Mouse (Mus musculus) limb, embryonic 10.5 days (tissue): ENCODE data around the gene Wipf3. TPM values are rescaled to one million over a fixed set of nuclear protein-coding genes. Genes with fewer than 3 reads are reported as not detected.

ENCODE experiments used
- DNase-seq: peaks from one replicate; pipeline ENCODE4 v3.0.0-alpha.2; 2017; ENCODE audit warnings: low spot score
- H3K27ac ChIP-seq: fragments of 300-500 bp; sonication (generic); 2 replicates; pipeline ENCODE4 v1.5.1; 2016; ENCODE audit warnings: mild to moderate bottlenecking
- H3K27me3 ChIP-seq: fragments of 300-500 bp; sonication (generic); 2 replicates; pipeline ENCODE4 v1.6.1; 2016; ENCODE audit warnings: low read depth, mild to moderate bottlenecking; ENCODE audit not compliant: poor library complexity, severe bottlenecking
- H3K36me3 ChIP-seq: fragments of 300-500 bp; sonication (generic); 2 replicates; pipeline ENCODE4 v1.6.1; 2016; ENCODE audit warnings: mild to moderate bottlenecking, moderate library complexity
- H3K4me1 ChIP-seq: fragments of 300-500 bp; sonication (generic); 2 replicates; pipeline ENCODE4 v1.6.1; 2016
- H3K4me3 ChIP-seq: fragments of 300-500 bp; sonication (generic); 2 replicates; pipeline ENCODE4 v1.5.1; 2016; ENCODE audit warnings: mild to moderate bottlenecking, moderate library complexity
- H3K9me3 ChIP-seq: fragments of 300-500 bp; sonication (generic); replicated peaks from 2 replicates; pipeline ENCODE4 v1.6.1; 2016; ENCODE audit warnings: mild to moderate bottlenecking
- WGBS: fragments of 180-500 bp; shearing (Covaris S2); methylation state at CpG from one replicate; pipeline ENCODE4 v1.1.7; 2016; 5-methylcytosine and 5-hydroxymethylcytosine counted together
- polyA plus RNA-seq: library from polyadenylated mRNA; unstranded; fragments of >200 nt; fragmentation: Nextera tagmentation; extraction: Ambion mirVana; gene quantifications from 2 replicates; pipeline ENCODE4 v1.2.1, GENCODE M21; 2016

Gene Wipf3
- polyA plus RNA-seq, 1 experiment from 2014 or later = 1.0 TPM

DNA sequence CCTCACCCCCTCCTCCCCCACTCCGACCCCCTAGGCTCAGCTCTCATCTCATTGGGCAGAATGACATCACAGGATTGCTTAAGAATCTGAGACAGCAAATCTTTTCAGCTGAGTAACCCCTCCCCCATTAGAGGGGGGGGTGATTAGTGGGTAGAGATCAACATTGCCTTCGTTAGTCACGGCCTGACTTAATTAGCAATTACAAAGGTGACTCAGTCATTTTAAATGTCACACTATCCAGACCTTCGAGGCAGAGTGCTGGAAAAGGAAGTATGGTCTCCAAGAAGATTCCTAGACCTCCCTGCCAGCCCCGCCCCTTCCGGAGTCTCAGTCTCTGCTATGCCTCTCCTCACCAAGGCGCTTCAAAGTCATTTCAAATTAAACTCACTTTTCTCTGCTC lies 6.3 kb downstream of the Wipf3 start:
- DNase-seq = no peak
- 53% methylated on average over 7 of the region's 7 CpGs for WGBS

DNA sequence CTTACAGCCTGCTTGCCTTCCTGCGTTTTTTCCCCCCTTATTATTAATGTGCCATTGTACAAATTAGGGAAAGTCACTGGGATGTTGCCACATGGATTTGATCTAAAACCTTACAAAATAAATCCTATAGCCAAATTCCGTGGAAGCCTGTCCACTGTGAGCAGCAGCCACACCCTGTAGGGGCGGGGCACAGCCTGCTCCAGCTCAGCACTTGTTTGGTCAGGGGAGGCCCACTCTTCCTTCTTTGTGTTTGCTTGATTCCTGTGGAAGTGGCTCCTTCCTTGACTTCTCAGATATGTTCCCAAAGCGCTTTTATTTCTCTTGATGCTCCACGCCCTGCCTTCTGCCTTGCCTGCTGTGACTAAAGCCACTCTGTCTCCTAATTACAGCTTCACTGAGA lies 6.9 kb downstream of the Wipf3 start:
- H3K36me3 ChIP-seq = no peaks in the 10 kb centered on the region
- 75% methylated on average over 5 of the region's 5 CpGs for WGBS
- H3K27ac ChIP-seq = no peak overlapping the region
- no peak for DNase-seq
- peaks cover 19% of the 10 kb centered on the region for H3K4me1 ChIP-seq
- peaks cover 14% of the 10 kb centered on the region for H3K27me3 ChIP-seq
- H3K9me3 ChIP-seq = no peaks in the 10 kb centered on the region
- no peak overlapping the region for H3K4me3 ChIP-seq

More for the DNA sequence above, 6.3 kb downstream of the Wipf3 start:
- no peaks in the 10 kb centered on the region for H3K9me3 ChIP-seq
- H3K4me1 ChIP-seq = peaks cover 19% of the 10 kb centered on the region
- no peak overlapping the region for H3K27ac ChIP-seq
- no peaks in the 10 kb centered on the region for H3K36me3 ChIP-seq
- no peak overlapping the region for H3K4me3 ChIP-seq
- peaks cover 20% of the 10 kb centered on the region for H3K27me3 ChIP-seq

DNA sequence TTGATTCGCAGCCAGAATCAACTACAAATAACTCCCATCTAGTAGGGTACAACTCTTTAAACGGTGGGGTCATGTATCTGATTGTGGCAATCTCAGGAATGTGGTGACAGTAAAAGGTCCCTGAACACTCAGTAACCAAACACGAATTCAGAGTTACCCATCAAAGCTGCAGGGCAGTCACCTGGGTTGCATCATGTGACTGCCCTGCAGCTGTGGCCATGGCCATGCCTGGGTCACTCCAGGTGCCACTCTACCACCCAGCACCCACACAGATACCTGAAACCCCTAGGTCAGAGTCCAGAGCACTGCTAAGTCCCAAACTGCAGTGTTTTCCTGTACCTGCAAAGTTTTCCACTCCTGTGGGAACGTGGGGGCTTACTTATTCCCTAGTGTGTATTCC lies 9.1 kb downstream of the Wipf3 start:
- H3K4me1 ChIP-seq = peaks cover 19% of the 10 kb centered on the region
- 75% methylated on average over 4 of the region's 4 CpGs for WGBS
- no peak overlapping the region for H3K4me3 ChIP-seq
- H3K36me3 ChIP-seq = no peaks in the 10 kb centered on the region
- DNase-seq = no peak
- no peaks in the 10 kb centered on the region for H3K27me3 ChIP-seq
- no peak overlapping the region for H3K27ac ChIP-seq
- H3K9me3 ChIP-seq = no peaks in the 10 kb centered on the region

DNA sequence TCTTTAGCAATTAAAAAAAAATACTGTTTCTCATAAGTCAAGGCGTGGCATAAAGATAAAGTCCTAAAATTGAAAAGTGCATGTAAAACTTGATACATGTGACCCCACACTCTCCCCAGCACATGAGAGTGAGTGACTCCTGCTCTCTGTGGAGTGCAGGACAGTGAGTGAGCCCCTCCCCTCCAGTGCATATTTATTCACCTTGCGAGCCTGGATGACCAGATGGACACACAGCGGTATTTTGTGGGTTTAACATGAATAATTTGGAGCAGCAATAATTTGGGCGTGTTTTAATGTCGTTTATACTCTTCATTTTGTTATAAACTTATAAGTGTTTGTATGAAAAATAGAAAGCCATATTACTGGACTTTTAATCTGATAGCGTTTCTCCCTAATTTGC lies 11.3 kb downstream of the Wipf3 start:
- DNase-seq = no peak
- H3K36me3 ChIP-seq = no peaks in the 10 kb centered on the region
- 93% methylated on average over 6 of the region's 6 CpGs for WGBS
- H3K27me3 ChIP-seq = no peaks in the 10 kb centered on the region
- H3K9me3 ChIP-seq = no peaks in the 10 kb centered on the region
- peaks cover 34% of the 10 kb centered on the region for H3K4me1 ChIP-seq
- H3K27ac ChIP-seq = no peak overlapping the region
- H3K4me3 ChIP-seq = no peak overlapping the region

DNA sequence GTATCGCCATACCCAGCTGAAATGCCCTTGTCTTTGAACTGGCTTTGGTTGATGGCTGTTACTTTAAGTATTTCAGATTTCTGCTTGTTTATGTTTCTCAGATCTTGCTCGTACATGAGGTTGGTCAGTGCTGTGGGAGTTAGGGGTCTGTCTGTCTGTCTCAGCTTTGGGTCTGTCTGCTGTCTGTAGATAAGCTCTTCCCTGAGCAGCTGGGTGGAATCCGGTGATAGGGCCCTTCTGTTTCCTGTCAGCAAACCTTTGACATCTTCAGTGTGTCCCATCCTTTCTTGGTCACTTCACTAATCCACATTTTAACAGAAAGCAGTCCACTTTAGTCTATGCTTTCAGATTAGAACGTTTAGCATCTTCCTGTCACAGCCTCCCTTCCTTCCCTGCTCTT lies 14.3 kb downstream of the Wipf3 start:
- no peaks in the 10 kb centered on the region for H3K27me3 ChIP-seq
- H3K27ac ChIP-seq = no peak overlapping the region
- DNase-seq = no peak
- H3K4me3 ChIP-seq = no peak overlapping the region
- WGBS = 68% methylated on average over 4 of the region's 4 CpGs
- H3K9me3 ChIP-seq = no peaks in the 10 kb centered on the region
- H3K4me1 ChIP-seq = peaks cover 32% of the 10 kb centered on the region
- no peaks in the 10 kb centered on the region for H3K36me3 ChIP-seq

DNA sequence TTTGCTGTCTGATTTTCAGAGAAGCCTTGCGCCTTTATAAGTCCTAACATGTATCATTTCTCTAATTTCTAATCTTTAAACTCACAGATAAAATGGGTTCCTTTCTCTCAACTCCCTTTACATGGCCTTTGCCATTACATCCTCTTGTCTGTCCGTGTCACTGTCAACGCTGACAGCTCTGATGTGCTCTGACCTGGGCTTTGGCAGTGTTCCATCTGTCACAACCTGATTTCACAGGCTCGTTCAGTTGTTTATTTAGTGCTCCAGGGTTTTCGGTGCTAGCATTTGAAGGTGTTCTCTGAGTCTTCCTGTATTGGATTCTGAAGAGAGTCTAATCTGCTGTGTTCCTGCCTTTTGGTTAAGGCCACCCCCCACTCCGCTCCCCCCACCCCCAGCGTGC lies 14.7 kb downstream of the Wipf3 start:
- H3K4me3 ChIP-seq = no peak overlapping the region
- peaks cover 30% of the 10 kb centered on the region for H3K4me1 ChIP-seq
- H3K27ac ChIP-seq = 0 out of 2 replicates have a peak overlapping the region, but pooled peaks have one; percentile 68
- no peak for DNase-seq
- 75% methylated on average over 7 of the region's 7 CpGs for WGBS
- no peaks in the 10 kb centered on the region for H3K9me3 ChIP-seq
- H3K36me3 ChIP-seq = no peaks in the 10 kb centered on the region
- H3K27me3 ChIP-seq = no peaks in the 10 kb centered on the region

DNA sequence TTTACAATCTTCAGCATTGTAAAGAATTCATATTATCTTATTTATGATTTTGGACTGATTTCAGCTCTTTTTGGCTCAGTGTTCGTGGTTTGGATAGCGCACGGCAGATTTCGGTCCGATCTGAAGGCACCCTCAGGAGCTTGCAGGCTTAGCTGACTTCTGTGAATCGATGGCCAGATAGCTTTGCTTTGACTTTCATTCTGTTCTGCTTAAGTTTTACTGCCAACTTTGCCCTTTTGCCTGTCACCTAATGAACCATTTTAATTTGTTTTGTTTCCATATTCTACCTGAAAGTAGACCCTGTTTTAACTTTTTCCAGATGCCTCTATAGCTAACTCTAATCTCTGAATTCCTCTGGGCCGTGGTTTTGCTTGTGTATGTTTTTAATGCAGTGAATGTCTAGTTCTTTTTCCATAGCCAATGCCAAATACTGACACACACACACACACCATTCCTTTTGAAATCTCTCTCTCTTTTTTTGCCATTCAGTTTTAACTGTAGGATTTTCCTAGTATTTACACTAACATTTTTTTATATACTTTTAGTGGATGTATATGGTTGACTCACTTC lies 15.9 kb downstream of the Wipf3 start:
- Histone ChIP-seq H3K4me1 (peaks cover 27% of the 10 kb centered on the region), H3K36me3 (no peaks in the 10 kb centered on the region), H3K9me3 (no peaks in the 10 kb centered on the region), H3K27me3 (no peaks in the 10 kb centered on the region), H3K4me3 (no peak overlapping the region), H3K27ac (peak overlapping the region; percentile 68; the same call in 1 of the 2 replicates)
- 35% methylated on average over 7 of the region's 7 CpGs for WGBS
- no peak for DNase-seq

DNA sequence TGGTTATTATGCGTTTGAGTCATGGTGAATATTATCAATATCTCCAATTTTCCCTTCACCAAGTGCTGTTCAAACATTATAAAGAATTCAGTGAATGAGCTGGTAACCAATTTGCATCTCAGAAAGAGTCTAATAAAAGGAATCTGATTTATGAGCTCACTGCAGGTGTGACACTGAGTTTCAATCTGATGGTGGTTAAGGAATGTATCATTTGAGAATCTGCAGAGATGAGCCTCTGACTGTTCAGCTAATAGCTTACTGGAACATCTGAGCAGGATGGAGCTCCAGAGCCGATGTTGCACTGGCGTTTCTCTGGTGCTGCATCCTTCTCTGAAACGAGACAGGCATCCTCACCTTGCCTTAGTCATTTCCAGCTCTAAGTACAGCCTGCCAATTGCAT lies 17.9 kb downstream of the Wipf3 start:
- no peak overlapping the region for H3K27ac ChIP-seq
- no peaks in the 10 kb centered on the region for H3K36me3 ChIP-seq
- H3K4me3 ChIP-seq = no peak overlapping the region
- H3K27me3 ChIP-seq = no peaks in the 10 kb centered on the region
- WGBS = 84% methylated on average over 4 of the region's 4 CpGs
- H3K4me1 ChIP-seq = peaks cover 27% of the 10 kb centered on the region
- no peak for DNase-seq
- H3K9me3 ChIP-seq = no peaks in the 10 kb centered on the region

DNA sequence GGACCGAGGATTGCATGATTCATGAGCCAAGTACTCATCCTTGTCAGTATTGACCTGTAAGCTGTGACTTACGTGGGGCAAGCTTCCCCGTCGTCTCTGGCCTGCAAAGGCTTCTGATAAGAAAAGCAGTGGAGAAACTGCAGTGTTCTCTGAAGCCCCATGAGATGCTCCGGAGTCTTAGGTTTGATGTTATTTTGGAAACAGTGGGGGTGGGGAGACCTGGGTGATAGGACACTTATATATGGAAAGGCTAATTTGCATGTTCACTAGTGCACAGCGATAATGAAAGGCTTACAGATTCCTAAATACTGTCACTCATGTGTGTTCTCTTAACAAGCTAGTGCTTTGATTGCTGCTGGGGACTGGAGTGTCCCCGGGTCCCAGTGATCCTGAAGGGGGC lies 30.3 kb downstream of the Wipf3 start:
- Histone ChIP-seq H3K9me3 (no peaks in the 10 kb centered on the region), H3K36me3 (no peaks in the 10 kb centered on the region), H3K27ac (no peak overlapping the region), H3K4me1 (no peaks in the 10 kb centered on the region), H3K4me3 (no peak overlapping the region), H3K27me3 (no peaks in the 10 kb centered on the region)
- DNase-seq = no peak
- WGBS = 72% methylated on average over 7 of the region's 7 CpGs

DNA sequence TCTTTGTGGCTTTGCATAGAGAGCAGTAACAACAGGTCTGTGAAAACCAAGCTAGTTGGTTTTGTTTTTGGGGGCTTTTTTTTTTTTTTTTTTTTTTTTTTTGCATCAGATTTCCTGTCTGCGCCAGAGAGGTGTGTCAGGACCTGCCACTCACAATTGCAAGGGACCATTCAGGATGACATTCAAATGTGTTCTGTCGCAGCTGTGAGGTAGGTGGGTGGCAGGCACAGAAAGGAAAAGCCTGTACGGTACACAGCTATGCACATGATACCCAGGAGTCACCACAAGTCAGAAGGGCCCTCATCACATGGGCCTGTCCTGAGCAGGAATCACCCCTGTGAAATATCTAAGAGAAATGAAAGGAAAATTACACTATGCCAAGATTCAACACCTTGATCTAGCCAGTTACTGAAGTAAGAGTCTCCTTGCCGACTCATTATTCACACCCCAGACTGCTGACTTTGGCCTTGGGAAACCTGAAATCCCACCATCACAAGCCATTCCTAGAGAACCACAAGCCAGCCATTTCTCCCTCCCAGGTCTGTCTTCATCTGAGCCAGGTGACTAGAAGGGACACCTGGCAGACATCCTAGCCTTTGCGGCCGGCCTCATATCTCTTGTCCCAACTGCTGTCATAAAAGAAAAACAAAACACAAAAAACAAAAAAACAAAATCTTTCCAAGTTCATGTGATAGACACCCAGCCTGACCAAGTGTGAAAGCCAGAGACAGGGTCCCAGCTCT lies 30.9 kb downstream of the Wipf3 start:
- 87% methylated on average over 6 of the region's 6 CpGs for WGBS
- no peak overlapping the region for H3K4me3 ChIP-seq
- no peaks in the 10 kb centered on the region for H3K36me3 ChIP-seq
- H3K27me3 ChIP-seq = no peaks in the 10 kb centered on the region
- H3K27ac ChIP-seq = no peak overlapping the region
- no peaks in the 10 kb centered on the region for H3K9me3 ChIP-seq
- no peaks in the 10 kb centered on the region for H3K4me1 ChIP-seq
- no peak for DNase-seq

DNA sequence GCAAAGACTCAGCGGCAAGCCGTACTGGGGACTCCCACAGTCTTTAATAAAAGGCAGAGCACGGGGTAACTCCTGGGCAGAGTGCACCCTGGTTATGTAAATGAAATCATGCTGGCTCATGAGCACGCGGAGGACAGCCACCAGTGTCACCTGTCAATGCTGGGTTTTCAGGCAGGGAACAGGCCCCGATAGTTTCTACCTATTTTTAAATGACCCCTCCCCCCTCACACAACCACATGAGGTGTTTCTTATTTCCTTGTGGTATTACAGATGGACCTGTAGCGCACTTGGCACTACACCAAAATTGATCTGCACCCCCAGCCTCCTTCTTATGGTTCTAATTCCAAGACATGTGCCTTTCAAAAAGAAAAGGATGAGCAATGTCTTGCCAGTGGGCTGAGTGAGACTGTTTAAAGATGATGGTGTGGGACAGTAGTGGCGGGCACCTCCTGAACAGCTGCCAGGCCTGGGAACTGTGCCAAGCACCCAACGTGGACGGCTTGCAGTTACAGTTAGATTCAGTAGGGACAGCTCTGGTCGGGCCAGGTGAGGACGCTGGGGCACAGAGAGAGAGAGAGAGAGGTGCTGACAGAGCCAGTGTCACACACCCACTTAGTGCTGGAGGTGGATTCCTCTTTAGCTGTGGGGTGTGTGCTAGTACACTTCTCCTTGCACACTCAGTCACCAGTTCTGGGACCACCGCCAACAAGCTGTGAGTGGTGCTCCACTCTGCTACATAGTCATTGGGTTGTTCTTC lies 31.7 kb downstream of the Wipf3 start:
- Histone ChIP-seq H3K27ac (no peak overlapping the region), H3K27me3 (no peaks in the 10 kb centered on the region), H3K9me3 (no peaks in the 10 kb centered on the region), H3K4me3 (no peak overlapping the region), H3K4me1 (no peaks in the 10 kb centered on the region), H3K36me3 (no peaks in the 10 kb centered on the region)
- DNase-seq = no peak
- WGBS = 84% methylated on average over 13 of the region's 13 CpGs

DNA sequence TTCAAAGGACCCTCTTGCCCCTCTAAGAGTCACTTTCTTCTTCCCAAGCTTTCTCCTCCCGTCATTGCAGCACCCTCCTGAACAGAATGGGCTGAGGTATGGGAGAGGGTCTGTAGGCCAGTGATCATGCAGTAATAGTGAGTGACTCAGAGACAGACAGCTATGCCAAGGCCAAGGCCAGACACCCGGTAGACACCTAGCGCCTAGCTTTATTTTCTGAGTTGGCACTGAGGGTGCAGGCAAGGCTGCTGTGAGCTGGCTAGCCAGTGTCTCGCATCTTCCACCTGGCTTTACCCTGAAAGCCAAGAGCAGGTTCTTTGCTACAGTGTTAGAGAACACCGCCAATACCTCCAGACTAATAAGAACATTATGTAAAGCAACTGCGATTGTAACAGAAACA lies 33.4 kb downstream of the Wipf3 start:
- H3K9me3 ChIP-seq = no peaks in the 10 kb centered on the region
- no peak overlapping the region for H3K4me3 ChIP-seq
- H3K27ac ChIP-seq = no peak overlapping the region
- DNase-seq = no peak
- H3K4me1 ChIP-seq = no peaks in the 10 kb centered on the region
- 86% methylated on average over 6 of the region's 6 CpGs for WGBS
- H3K36me3 ChIP-seq = no peaks in the 10 kb centered on the region
- H3K27me3 ChIP-seq = no peaks in the 10 kb centered on the region

DNA sequence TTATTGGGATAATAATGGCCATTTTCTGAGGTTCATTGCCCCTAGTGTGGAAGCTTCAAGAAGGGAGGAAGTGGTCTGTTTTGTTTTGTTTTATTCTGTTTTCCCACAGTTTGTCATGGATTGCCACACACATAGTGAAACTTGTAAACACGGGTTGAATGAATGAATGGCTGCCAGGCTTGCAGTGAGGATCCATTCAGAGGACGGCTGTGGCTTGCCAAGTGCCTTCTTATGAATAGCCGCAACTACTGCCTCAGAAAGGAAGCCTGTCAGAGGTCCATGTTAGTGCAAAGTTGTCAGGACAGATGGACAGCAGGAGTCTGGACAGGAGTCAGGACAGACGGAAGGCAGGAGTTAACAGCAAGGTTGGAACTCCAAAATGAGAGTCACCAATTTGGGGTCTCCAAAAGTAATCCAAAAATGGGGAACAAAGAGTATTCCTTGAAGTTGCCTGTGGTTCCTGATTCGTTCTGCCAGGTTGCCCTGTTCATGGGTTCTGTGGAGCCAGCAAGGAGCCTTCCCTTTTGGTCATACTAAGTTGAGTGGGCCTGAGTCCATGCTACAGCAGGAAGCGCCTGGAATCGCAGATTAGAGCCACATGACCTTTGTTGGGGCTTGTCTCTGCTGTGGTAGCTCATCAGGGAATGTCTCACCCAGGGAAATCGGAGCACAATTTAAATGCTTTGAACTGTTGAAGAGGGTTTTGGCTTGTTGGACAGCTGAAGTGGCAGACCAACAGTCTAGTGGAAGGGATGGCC lies 34.5 kb downstream of the Wipf3 start:
- H3K27me3 ChIP-seq = no peaks in the 10 kb centered on the region
- DNase-seq = no peak
- H3K27ac ChIP-seq = no peak overlapping the region
- no peaks in the 10 kb centered on the region for H3K36me3 ChIP-seq
- H3K4me1 ChIP-seq = no peaks in the 10 kb centered on the region
- no peak overlapping the region for H3K4me3 ChIP-seq
- H3K9me3 ChIP-seq = no peaks in the 10 kb centered on the region
- WGBS = 84% methylated on average over 8 of the region's 8 CpGs
